28 mouse cellular contexts compared by ENCODE assay signal in genomic region chr1:127216979-127217378, GRCm38 (mm10). TPM values are rescaled to one million over a fixed set of nuclear protein-coding genes. Genes with fewer than 3 reads are reported as not detected.
A peak's percentile ranks its signal among the peaks of the same experiment; 100 is the strongest.
DNase-seq lines count a peak whose midpoint lies in the region; ATAC-seq and TF ChIP-seq lines count a peak whose summit lies in the region.
"Had no signal": no experiment of that assay in that cellular context is flagged by ENCODE, and none has a peak within 500 bp of the region (broad histone marks: within the 10 kb centered on the region; RNA-seq: fewer than 3 reads in every experiment).

No protein-coding gene starts in this region.

- no peak overlapping the region for H3K9ac ChIP-seq in lung, postnatal 0 days (replicated peaks; ENCODE audit: low read depth)
- H3K9ac ChIP-seq: embryonic facial prominence, embryonic 12.5 days; limb, embryonic 13.5 days; liver, embryonic 12.5 days; liver, postnatal 0 days; midbrain, embryonic 15.5 days had no signal

- no peak for TF ChIP-seq CTCF in lung, postnatal 0 days (IDR thresholded peaks at IDR 0.05)

- WGBS in lung, postnatal 0 days, result 51% methylated on average over 2 of the region's 2 CpGs

- no peaks in the 10 kb centered on the region for H3K36me3 ChIP-seq in lung, postnatal 0 days (ENCODE audit: insufficient read depth, low read length)
- H3K36me3 ChIP-seq: embryonic facial prominence, embryonic 12.5 days; hindbrain, embryonic 10.5 days; limb, embryonic 13.5 days; liver, embryonic 12.5 days; midbrain, embryonic 15.5 days had no signal

- no peaks in the 10 kb centered on the region for H3K9me3 ChIP-seq in lung, postnatal 0 days (ENCODE audit: low read length)
- H3K9me3 ChIP-seq: embryonic facial prominence, embryonic 12.5 days; limb, embryonic 13.5 days; liver, embryonic 12.5 days; midbrain, embryonic 15.5 days had no signal

- no peaks in the 10 kb centered on the region for H3K27me3 ChIP-seq in lung, postnatal 0 days (replicated peaks; ENCODE audit: insufficient read depth, low read length)
- H3K27me3 ChIP-seq: embryonic facial prominence, embryonic 12.5 days; limb, embryonic 13.5 days; liver, embryonic 12.5 days; midbrain, embryonic 15.5 days had no signal

- ATAC-seq in lung, postnatal 0 days, result peak; percentile 32; the same call in 1 of the 2 replicates
- ATAC-seq in megakaryocyte progenitor cell, adult 5-6 weeks (replicated peaks; ENCODE audit: poor library complexity), result peak; percentile 10; the same call in 1 of the 2 replicates
- ATAC-seq in granulocyte monocyte progenitor cell, adult 5-6 weeks (replicated peaks; ENCODE audit: poor library complexity, severe bottlenecking), result no peak
- ATAC-seq: forebrain, embryonic 14.5 days; hindbrain, postnatal 0 days; liver, embryonic 12.5 days; liver, postnatal 0 days; midbrain, embryonic 15.5 days had no signal

- no peak overlapping the region for H3K4me2 ChIP-seq in lung, postnatal 0 days (replicated peaks; ENCODE audit: low read depth, low read length)
- H3K4me2 ChIP-seq: embryonic facial prominence, embryonic 12.5 days; limb, embryonic 13.5 days; liver, embryonic 12.5 days; midbrain, embryonic 15.5 days had no signal

- H3K4me1 ChIP-seq in lung, postnatal 0 days (ENCODE audit: insufficient read depth, low read depth, low read length), result no peaks in the 10 kb centered on the region; the same call in 1 of the 2 replicates

- H3K4me3 ChIP-seq in lung, postnatal 0 days (ENCODE audit: low read depth, low read length), result no peak overlapping the region
- H3K4me3 ChIP-seq: embryonic facial prominence, embryonic 12.5 days; gastrocnemius, adult 2 months; hindbrain, embryonic 10.5 days; layer of hippocampus, adult 2 months; limb, embryonic 13.5 days; liver, embryonic 12.5 days; midbrain, embryonic 15.5 days had no signal

- no peak for DNase-seq in lung, postnatal 0 days (ENCODE audit: low spot score)
- no peak for DNase-seq in lung, postnatal 36 days
- DNase-seq in 416B (ENCODE audit: low read depth) (peak; percentile 41), R1 (ENCODE audit: low read depth, low spot score) (peak; percentile 29)
- no peak for DNase-seq in embryo, embryonic 10.5 days (ENCODE audit: low spot score)
- DNase-seq in adrenal gland, adult 8-10 months, result no peak
- DNase-seq: adrenal gland, postnatal 10 days; B cell, adult 2 months; cerebellum, adult 8-10 months; cerebellum, postnatal 25 days; gastrocnemius, adult 2 months; gastrocnemius, postnatal 36 days; heart, postnatal 14 days; kidney, adult 2 months; kidney, postnatal 36 days; liver, postnatal 0 days; lung, postnatal 14 days; right cerebral cortex, postnatal 14 days had no signal

- no peak for TF ChIP-seq EP300 in lung, postnatal 0 days (IDR thresholded peaks at IDR 0.05)

- no peak overlapping the region for H3K27ac ChIP-seq in lung, postnatal 0 days (ENCODE audit: low read length)
- H3K27ac ChIP-seq: embryonic facial prominence, embryonic 12.5 days; gastrocnemius, adult 2 months; hindbrain, embryonic 10.5 days; hindbrain, postnatal 0 days; layer of hippocampus, adult 2 months; limb, embryonic 13.5 days; liver, embryonic 12.5 days; midbrain, embryonic 15.5 days had no signal

RNA-seq across cellular contexts. Expression of gene Mgat5, which starts 12.2 kb away (rescaled TPM):
- polyA plus RNA-seq in lung, postnatal 0 days (2015; fragmentation: Nextera tagmentation; extraction: Ambion mirVana), result 3.5 and 4.0 TPM in 2 replicates
- 77.7 and 81.8 TPM in 2 replicates for total RNA-seq in megakaryocyte progenitor cell, adult 5-6 weeks (2015)
- 71.4 and 83.3 TPM in 2 replicates for total RNA-seq in megakaryocyte progenitor cell, adult 5-6 weeks (2017)
- 78.8 and 93.3 TPM in 2 replicates for total RNA-seq in granulocyte monocyte progenitor cell, adult 5-6 weeks (2014; fragmentation: Nextera tagmentation)
- total RNA-seq in granulocyte monocyte progenitor cell, adult 5-6 weeks (2017), result 80.5 and 82.1 TPM in 2 replicates
- 10 to 100 TPM; 14.5 to 21.1 (median 18.5) TPM for total RNA-seq in adrenal gland, adult 8-10 months (2022)

Comparison
In these comparisons a context has a peak if more than half of its experiments do, and no peak if none do; other contexts are left out.
1. DNase-seq: peak in 416B (single experiment) and R1 (single experiment); none in lung, postnatal 0 days (single experiment), lung, postnatal 36 days (single experiment), embryo, embryonic 10.5 days (single experiment) and adrenal gland, adult 8-10 months (single experiment).